Mouse (Mus musculus): ENCODE data around the gene Eefsec. TPM values are rescaled to one million over a fixed set of nuclear protein-coding genes. Genes with fewer than 3 reads are reported as not detected.
A peak's percentile ranks its signal among the peaks of the same experiment; 100 is the strongest.

Gene Eefsec
- polyA plus RNA-seq, 1 experiment from 2014 or later, result 19.2 TPM

DNA sequence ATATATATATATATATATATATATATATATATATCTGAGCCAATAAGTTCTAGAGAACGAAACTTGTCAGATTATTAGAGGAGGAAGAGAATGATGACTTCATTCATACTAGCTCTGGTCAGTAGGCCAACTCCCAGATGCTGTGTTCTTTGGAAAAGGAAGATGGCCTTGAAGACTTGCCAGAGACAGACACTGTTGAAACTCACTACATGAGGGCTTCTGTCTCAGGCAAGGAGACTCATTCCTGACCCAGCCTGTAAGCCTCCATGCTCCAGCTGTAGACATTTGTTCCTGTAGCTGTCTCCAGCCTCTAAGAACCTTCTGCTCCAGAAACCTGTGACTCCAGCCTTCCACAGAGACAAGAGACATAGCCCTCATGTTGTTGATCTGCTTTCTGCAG is 85.2 kb downstream of the Eefsec start:
- Histone ChIP-seq H3K36me3 (ENCODE audit: control insufficient read depth, insufficient read depth, low read length) (no peaks in the 10 kb centered on the region), H3K4me2 (ENCODE audit: low read length) (no peak overlapping the region), H3K9ac (ENCODE audit: low read length) (no peak overlapping the region), H3K9me3 (ENCODE audit: control insufficient read depth, low read length) (no peaks in the 10 kb centered on the region), H3K4me1 (ENCODE audit: control insufficient read depth in 2 of 2, insufficient read depth in 2 of 2, low read length in 2 of 2) (peaks cover 0 to under 1% of the 10 kb centered on the region in 2 experiments; a peak in 1 of 4 replicates), H3K27me3 (ENCODE audit: control insufficient read depth, insufficient read depth, low read length) (no peaks in the 10 kb centered on the region), H3K27ac (replicated peaks in 1 of 2; ENCODE audit: control insufficient read depth in 1 of 2, insufficient read depth in 1 of 2, low read depth in 2 of 2, low read length in 2 of 2) (no peak overlapping the region), H3K4me3 (ENCODE audit: control insufficient read depth in 1 of 2, insufficient read depth in 1 of 2, low read depth in 1 of 2, low read length in 2 of 2) (no peak overlapping the region)
- 90% methylated on average over 1 of the region's 1 CpGs for WGBS
- ATAC-seq (ENCODE audit: insufficient number of reproducible peaks, insufficient read depth, low FRiP score, low read depth), result no peak

DNA sequence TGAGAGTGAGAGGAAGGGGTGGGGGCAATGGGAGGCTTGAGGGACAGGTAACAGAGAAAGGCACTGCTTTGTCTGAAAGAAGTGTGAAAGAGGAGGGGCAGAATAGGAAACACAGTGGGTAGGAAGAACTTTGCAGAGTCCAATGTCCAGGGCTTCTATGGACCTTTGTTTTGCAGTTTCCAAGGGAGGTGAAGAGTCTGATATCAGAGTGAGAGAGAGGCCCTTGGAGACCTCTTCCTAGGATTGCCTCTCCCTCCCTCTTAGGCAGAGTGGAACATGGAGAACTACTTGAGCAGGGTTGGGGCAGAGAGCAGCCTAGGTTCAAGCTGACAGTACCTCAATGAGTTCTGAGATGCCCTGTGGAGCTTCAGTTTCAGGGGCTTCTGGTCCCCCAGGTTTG is 88.1 kb downstream of the Eefsec start:
- Histone ChIP-seq H3K27ac (replicated peaks in 1 of 2; ENCODE audit: control insufficient read depth in 1 of 2, insufficient read depth in 1 of 2, low read depth in 2 of 2, low read length in 2 of 2) (no peak overlapping the region), H3K36me3 (ENCODE audit: control insufficient read depth, insufficient read depth, low read length) (no peaks in the 10 kb centered on the region; the same call in 1 of the 2 replicates), H3K9me3 (ENCODE audit: control insufficient read depth, low read length) (no peaks in the 10 kb centered on the region), H3K27me3 (ENCODE audit: control insufficient read depth, insufficient read depth, low read length) (no peaks in the 10 kb centered on the region), H3K9ac (ENCODE audit: low read length) (no peak overlapping the region), H3K4me1 (ENCODE audit: control insufficient read depth in 2 of 2, insufficient read depth in 2 of 2, low read length in 2 of 2) (peaks cover 0 to 4% of the 10 kb centered on the region in 2 experiments; a peak in 2 of 4 replicates), H3K4me3 (ENCODE audit: control insufficient read depth in 1 of 2, insufficient read depth in 1 of 2, low read depth in 1 of 2, low read length in 2 of 2) (no peak overlapping the region), H3K4me2 (ENCODE audit: low read length) (no peak overlapping the region)
- no peak for ATAC-seq (ENCODE audit: insufficient number of reproducible peaks, insufficient read depth, low FRiP score, low read depth)

DNA sequence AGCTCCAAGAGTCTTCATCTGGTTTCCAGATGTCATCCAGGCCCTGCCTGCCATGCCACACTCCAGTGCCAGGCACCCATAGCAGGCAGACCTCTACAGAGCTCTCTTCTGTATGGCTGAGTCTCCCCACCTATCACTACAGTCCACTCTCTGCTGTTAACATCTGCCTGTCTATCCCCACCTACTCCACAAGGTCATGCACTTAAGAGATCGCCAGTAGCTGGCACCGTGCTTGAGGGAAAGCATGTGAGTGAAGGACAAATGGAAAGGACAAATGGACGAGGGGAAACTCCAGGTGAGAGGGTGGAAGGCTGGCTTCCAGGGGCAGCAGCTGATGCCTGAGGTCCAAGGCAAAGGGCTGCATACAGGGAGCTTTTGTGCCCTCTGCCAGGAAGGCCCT is 90.5 kb downstream of the Eefsec start:
- no peaks in the 10 kb centered on the region for H3K27me3 ChIP-seq (ENCODE audit: control insufficient read depth, insufficient read depth, low read length)
- H3K9me3 ChIP-seq (ENCODE audit: control insufficient read depth, low read length), result no peaks in the 10 kb centered on the region
- H3K4me3 ChIP-seq (ENCODE audit: control insufficient read depth in 1 of 2, insufficient read depth in 1 of 2, low read depth in 1 of 2, low read length in 2 of 2), result no peak overlapping the region
- H3K27ac ChIP-seq (replicated peaks in 1 of 2; ENCODE audit: control insufficient read depth in 1 of 2, insufficient read depth in 1 of 2, low read depth in 2 of 2, low read length in 2 of 2), result no peak overlapping the region
- no peak overlapping the region for H3K9ac ChIP-seq (ENCODE audit: low read length)
- ATAC-seq (ENCODE audit: insufficient number of reproducible peaks, insufficient read depth, low FRiP score, low read depth), result no peak
- WGBS, result 30% methylated on average over 3 of the region's 3 CpGs
- H3K4me2 ChIP-seq (ENCODE audit: low read length), result no peak overlapping the region
- H3K4me1 ChIP-seq (ENCODE audit: control insufficient read depth in 2 of 2, insufficient read depth in 2 of 2, low read length in 2 of 2), result peaks cover 0 to 4% of the 10 kb centered on the region in 2 experiments; a peak in 2 of 4 replicates
- H3K36me3 ChIP-seq (ENCODE audit: control insufficient read depth, insufficient read depth, low read length), result peaks cover 2% of the 10 kb centered on the region; the same call in 1 of the 2 replicates

DNA sequence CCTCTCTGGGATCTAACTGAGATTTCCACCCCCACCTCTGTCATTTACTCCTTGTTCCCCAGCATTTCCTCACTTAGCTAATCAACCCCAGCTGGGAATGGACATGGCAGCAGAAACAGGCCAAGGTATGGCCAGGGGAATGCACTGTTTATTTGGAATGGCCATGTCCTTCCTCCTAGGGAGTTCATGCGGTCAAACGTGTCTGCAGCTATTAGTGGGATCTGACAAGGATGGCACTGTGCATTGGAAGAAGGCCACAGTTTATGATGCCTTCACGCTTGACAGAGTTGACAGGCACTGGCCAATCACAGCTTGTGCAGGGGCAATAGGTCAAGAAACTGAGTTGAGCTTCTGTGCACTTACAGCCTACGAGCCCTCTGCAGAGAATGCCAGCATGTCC is 93.8 kb downstream of the Eefsec start:
- no peak overlapping the region for H3K4me2 ChIP-seq (ENCODE audit: low read length)
- no peaks in the 10 kb centered on the region for H3K9me3 ChIP-seq (ENCODE audit: control insufficient read depth, low read length)
- no peaks in the 10 kb centered on the region for H3K27me3 ChIP-seq (ENCODE audit: control insufficient read depth, insufficient read depth, low read length)
- no peak overlapping the region for H3K9ac ChIP-seq (ENCODE audit: low read length)
- whole genome bisulfite sequencing, result 68% methylated on average over 4 of the region's 4 CpGs
- H3K4me3 ChIP-seq (ENCODE audit: control insufficient read depth in 1 of 2, insufficient read depth in 1 of 2, low read depth in 1 of 2, low read length in 2 of 2), result no peak overlapping the region
- peaks cover 2% of the 10 kb centered on the region; the same call in 1 of the 2 replicates for H3K36me3 ChIP-seq (ENCODE audit: control insufficient read depth, insufficient read depth, low read length)
- H3K4me1 ChIP-seq (ENCODE audit: control insufficient read depth in 2 of 2, insufficient read depth in 2 of 2, low read length in 2 of 2), result peaks cover 0 to 4% of the 10 kb centered on the region in 2 experiments; a peak in 2 of 4 replicates
- H3K27ac ChIP-seq (replicated peaks in 1 of 2; ENCODE audit: control insufficient read depth in 1 of 2, insufficient read depth in 1 of 2, low read depth in 2 of 2, low read length in 2 of 2), result no peak overlapping the region
- no peak for ATAC-seq (ENCODE audit: insufficient number of reproducible peaks, insufficient read depth, low FRiP score, low read depth)

DNA sequence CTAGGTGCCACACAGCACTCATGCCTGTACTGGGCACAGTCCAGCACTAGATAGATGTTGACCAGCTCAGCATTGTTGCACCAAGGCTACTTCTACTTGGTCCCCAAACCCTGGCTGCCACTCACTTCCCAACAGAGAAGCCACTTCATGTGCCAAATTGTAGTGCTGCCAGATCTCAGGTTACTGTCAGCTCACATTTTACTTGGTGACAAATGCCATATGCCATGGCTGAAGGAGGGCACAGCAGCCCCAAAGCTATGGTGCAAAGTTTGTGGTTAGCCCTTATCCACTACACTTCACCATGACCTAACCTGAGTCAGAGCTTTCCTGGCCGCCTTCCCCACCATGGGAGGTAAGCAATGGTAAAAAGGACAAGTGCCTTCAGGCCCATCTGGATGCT is 99.6 kb downstream of the Eefsec start:
- H3K4me3 ChIP-seq (ENCODE audit: control insufficient read depth in 1 of 2, insufficient read depth in 1 of 2, low read depth in 1 of 2, low read length in 2 of 2), result no peak overlapping the region
- 75% methylated on average over 1 of the region's 1 CpGs for WGBS
- no peak for ATAC-seq (ENCODE audit: insufficient number of reproducible peaks, insufficient read depth, low FRiP score, low read depth)
- H3K27me3 ChIP-seq (ENCODE audit: control insufficient read depth, insufficient read depth, low read length), result no peaks in the 10 kb centered on the region
- H3K4me2 ChIP-seq (ENCODE audit: low read length), result no peak overlapping the region
- H3K9me3 ChIP-seq (ENCODE audit: control insufficient read depth, low read length), result no peaks in the 10 kb centered on the region
- no peaks in the 10 kb centered on the region for H3K36me3 ChIP-seq (ENCODE audit: control insufficient read depth, insufficient read depth, low read length)
- H3K27ac ChIP-seq (replicated peaks in 1 of 2; ENCODE audit: control insufficient read depth in 1 of 2, insufficient read depth in 1 of 2, low read depth in 2 of 2, low read length in 2 of 2), result no peak overlapping the region
- peaks cover 21 to 32% of the 10 kb centered on the region in 2 experiments for H3K4me1 ChIP-seq (ENCODE audit: control insufficient read depth in 2 of 2, insufficient read depth in 2 of 2, low read length in 2 of 2)
- H3K9ac ChIP-seq (ENCODE audit: low read length), result no peak overlapping the region

DNA sequence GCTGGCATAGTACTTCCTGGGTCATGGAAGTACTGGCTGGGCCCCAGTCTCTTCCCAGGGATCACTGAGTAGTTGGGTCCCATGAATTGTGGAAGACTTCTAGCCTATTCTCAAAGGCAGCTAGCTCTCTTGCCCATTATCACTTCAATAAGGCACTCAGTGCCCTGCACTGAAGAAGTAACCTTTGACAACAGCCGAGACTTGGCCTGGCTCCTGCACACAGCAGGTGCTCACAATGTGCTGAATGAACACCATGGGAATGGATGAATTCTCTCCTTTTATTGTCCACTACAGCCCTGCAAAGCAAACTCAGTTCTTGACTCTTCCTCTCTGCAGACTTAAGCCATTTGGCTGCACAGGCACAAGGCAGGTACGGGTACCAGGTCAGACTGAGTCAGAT is 101.0 kb downstream of the Eefsec start:
- Histone ChIP-seq H3K9me3 (ENCODE audit: control insufficient read depth, low read length) (no peaks in the 10 kb centered on the region), H3K4me2 (ENCODE audit: low read length) (no peak overlapping the region), H3K9ac (ENCODE audit: low read length) (no peak overlapping the region), H3K36me3 (ENCODE audit: control insufficient read depth, insufficient read depth, low read length) (no peaks in the 10 kb centered on the region), H3K4me3 (ENCODE audit: control insufficient read depth in 1 of 2, insufficient read depth in 1 of 2, low read depth in 1 of 2, low read length in 2 of 2) (no peak overlapping the region), H3K27me3 (ENCODE audit: control insufficient read depth, insufficient read depth, low read length) (no peaks in the 10 kb centered on the region), H3K4me1 (ENCODE audit: control insufficient read depth in 2 of 2, insufficient read depth in 2 of 2, low read length in 2 of 2) (peaks cover 27 to 44% of the 10 kb centered on the region in 2 experiments), H3K27ac (replicated peaks in 1 of 2; ENCODE audit: control insufficient read depth in 1 of 2, insufficient read depth in 1 of 2, low read depth in 2 of 2, low read length in 2 of 2) (no peak overlapping the region)
- no peak for ATAC-seq (ENCODE audit: insufficient number of reproducible peaks, insufficient read depth, low FRiP score, low read depth)
- 90% methylated on average over 2 of the region's 2 CpGs for WGBS

DNA sequence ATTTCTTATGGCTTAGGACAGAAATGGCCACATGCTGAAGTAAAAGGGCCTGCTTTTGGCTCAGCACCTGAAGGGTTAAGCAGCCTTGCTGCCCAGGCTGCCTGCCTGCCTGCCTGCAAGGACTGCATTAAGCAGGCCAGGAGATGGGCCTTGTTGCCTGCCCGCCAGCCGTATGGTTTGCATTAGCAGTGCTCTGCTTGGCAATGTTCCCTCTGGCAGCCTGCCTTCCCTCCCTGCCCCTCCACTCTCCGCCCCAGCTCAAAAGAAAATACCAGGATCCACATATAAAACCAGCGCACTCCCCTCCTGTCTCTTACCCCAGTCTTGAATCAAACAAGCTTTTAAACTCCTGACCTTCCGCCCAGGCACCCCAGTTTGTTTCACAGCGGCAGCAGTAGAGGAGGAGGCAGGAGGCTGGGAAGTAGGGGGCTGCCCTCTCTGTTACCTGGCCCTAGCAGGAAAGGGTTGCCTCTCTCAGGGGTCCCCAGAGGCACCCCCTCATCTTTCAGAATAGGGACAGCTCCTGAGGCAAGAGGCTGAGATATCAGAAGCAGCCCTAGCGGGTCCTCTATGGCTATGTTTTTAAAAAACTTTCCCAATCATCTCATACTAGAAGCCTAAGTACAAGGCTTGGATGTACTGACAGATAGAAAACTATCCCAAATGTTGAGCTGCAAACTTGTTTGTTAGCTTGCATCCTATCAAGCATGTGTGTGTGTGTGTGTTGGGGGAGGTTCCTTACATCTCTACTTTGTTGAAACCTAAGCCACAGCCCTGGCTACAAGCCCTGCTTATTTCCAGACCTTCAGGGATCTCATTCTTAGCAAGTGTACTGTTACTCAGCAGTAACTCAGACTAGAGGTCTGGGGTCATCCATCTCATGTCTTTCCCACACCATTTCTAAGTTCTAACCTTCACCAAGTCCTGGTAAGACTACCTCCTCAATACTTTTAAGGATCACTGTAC is 102.6 kb downstream of the Eefsec start:
- peak overlapping the region; percentile 27 for H3K4me2 ChIP-seq (ENCODE audit: low read length)
- WGBS, result 16% methylated on average over 7 of the region's 7 CpGs
- H3K9me3 ChIP-seq (ENCODE audit: control insufficient read depth, low read length), result no peaks in the 10 kb centered on the region
- ATAC-seq (ENCODE audit: insufficient number of reproducible peaks, insufficient read depth, low FRiP score, low read depth), result peak; percentile 71
- H3K27me3 ChIP-seq (ENCODE audit: control insufficient read depth, insufficient read depth, low read length), result no peaks in the 10 kb centered on the region
- H3K27ac ChIP-seq (replicated peaks in 1 of 2; ENCODE audit: control insufficient read depth in 1 of 2, insufficient read depth in 1 of 2, low read depth in 2 of 2, low read length in 2 of 2), result peak overlapping the region; percentile 67 to 78
- no peak overlapping the region for H3K4me3 ChIP-seq (ENCODE audit: control insufficient read depth in 1 of 2, insufficient read depth in 1 of 2, low read depth in 1 of 2, low read length in 2 of 2)
- H3K4me1 ChIP-seq (ENCODE audit: control insufficient read depth in 2 of 2, insufficient read depth in 2 of 2, low read length in 2 of 2), result peaks cover 27 to 44% of the 10 kb centered on the region in 2 experiments
- H3K9ac ChIP-seq (ENCODE audit: low read length), result no peak overlapping the region
- no peaks in the 10 kb centered on the region for H3K36me3 ChIP-seq (ENCODE audit: control insufficient read depth, insufficient read depth, low read length)
